ENCODE assay signal across 9 mouse cellular contexts in the genomic region with DNA sequence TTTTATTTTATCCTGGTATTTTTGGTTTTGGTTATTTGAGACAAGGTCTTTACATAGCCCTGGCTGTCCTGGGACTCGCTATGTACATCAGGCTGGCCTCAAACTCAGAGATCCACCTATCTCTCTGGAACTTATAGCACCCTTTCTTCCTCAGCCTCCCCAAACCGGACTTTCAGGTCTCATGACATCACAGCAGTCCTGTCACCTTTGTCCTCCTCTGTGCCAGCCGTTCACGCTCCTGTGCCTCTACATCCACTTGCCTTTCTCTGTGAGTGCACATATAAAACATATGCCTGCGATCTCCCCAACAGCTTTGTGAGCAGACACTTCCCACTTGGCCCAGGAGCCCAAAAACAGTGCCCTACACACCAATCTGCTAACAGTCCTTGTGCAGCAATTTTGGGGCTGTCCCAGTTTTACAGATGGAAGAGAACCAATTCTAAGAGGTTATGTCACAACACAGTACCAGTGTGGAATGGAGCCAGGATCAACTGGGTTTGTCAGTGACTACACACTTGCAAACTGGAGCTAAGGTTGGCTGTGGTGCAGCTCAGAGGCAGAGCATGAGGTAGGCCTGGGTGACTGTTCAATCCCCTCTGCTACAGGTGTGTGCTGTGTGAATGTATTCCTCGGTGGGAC. TPM values are rescaled to one million over a fixed set of nuclear protein-coding genes. Genes with fewer than 3 reads are reported as not detected.
DNase-seq lines count a peak whose midpoint lies in the region; ATAC-seq and TF ChIP-seq lines count a peak whose summit lies in the region.
"Had no signal": no experiment of that assay in that cellular context is flagged by ENCODE, and none has a peak within 500 bp of the region (broad histone marks: within the 10 kb centered on the region; RNA-seq: fewer than 3 reads in every experiment).

No protein-coding gene starts in this region.

- H3K4me2 ChIP-seq in intestine, embryonic 15.5 days (replicated peaks) = peak overlapping the region; percentile 43

- no peaks in the 10 kb centered on the region for H3K36me3 ChIP-seq in intestine, embryonic 15.5 days

- DNase-seq in layer of hippocampus, adult 2 months (ENCODE audit: low spot score in 2 of 2) = peak; percentile 50 to 60
- no peak for DNase-seq in layer of hippocampus, postnatal 14 days (ENCODE audit: low spot score in 2 of 2)
- DNase-seq in lung, postnatal 10 days = peak; percentile 70
- DNase-seq in spleen, adult 12 weeks (ENCODE audit: low spot score) = no peak
- DNase-seq in ovary, postnatal 10 days (ENCODE audit: low spot score) = no peak
- no peak for DNase-seq in gastrocnemius, postnatal 25 days

- 0 out of 2 replicates have a peak overlapping the region, but pooled peaks have one; percentile 3 for H3K9ac ChIP-seq in intestine, embryonic 15.5 days

- no peaks in the 10 kb centered on the region for H3K9me3 ChIP-seq in intestine, embryonic 15.5 days

- no peaks in the 10 kb centered on the region for H3K27me3 ChIP-seq in intestine, embryonic 15.5 days (replicated peaks)

- 49% methylated on average over 6 of the region's 6 CpGs for WGBS in intestine, embryonic 15.5 days

- peak overlapping the region; percentile 62 for H3K27ac ChIP-seq in layer of hippocampus, adult 2 months
- peak overlapping the region; percentile 9; the same call in 1 of the 2 replicates for H3K27ac ChIP-seq in cortical plate, adult 2 months (ENCODE audit: insufficient read depth, low read length)
- H3K27ac ChIP-seq in intestine, embryonic 15.5 days = peak overlapping the region; percentile 90

- no peak overlapping the region for H3K4me3 ChIP-seq in layer of hippocampus, adult 2 months
- no peak overlapping the region for H3K4me3 ChIP-seq in cortical plate, adult 2 months (ENCODE audit: insufficient read depth, low read length)
- no peak overlapping the region for H3K4me3 ChIP-seq in intestine, embryonic 15.5 days (replicated peaks)

- TF ChIP-seq CTCF in layer of hippocampus, adult 2 months (conservative IDR thresholded peaks at IDR 0.05) = no peak
- TF ChIP-seq CTCF in cortical plate, adult 2 months (IDR thresholded peaks at IDR 0.05; ENCODE audit: extremely low read depth, insufficient read depth, low read length) = no peak

- TF ChIP-seq POLR2A in cortical plate, adult 2 months (IDR thresholded peaks at IDR 0.05; ENCODE audit: extremely low read depth, insufficient read depth, low read length) = no peak

- H3K4me1 ChIP-seq in cortical plate, adult 2 months (ENCODE audit: control insufficient read depth, insufficient read depth, low read length) = peaks cover 17% of the 10 kb centered on the region
- H3K4me1 ChIP-seq in intestine, embryonic 15.5 days (replicated peaks) = peaks cover 60% of the 10 kb centered on the region

- peak; percentile 55 for ATAC-seq in intestine, embryonic 15.5 days

RNA-seq across cellular contexts. Expression of gene Szrd1, which starts 8.8 kb away (rescaled TPM):
- 10 to 100 TPM; 49.7 to 54.3 TPM for total RNA-seq in layer of hippocampus, adult 2 months (2021)
- total RNA-seq in layer of hippocampus, postnatal 14 days (2021) = 10 to 100 TPM; 49.8 to 63.7 TPM
- 18.0 and 19.4 TPM in 2 replicates for polyA plus RNA-seq in cortical plate, adult 2 months (2012; rRNA removed)
- 42.7 and 44.3 TPM in 2 replicates for polyA plus RNA-seq in intestine, embryonic 15.5 days (2015; fragmentation: Nextera tagmentation; extraction: Ambion mirVana)
- total RNA-seq in gastrocnemius, postnatal 25 days (2021) = 100 to 1,000 TPM; 131 to 162 TPM

RNA-seq across cellular contexts. Expression of gene Fbxo42, which starts 16.9 kb away (rescaled TPM):
- 10 to 100 TPM; 21.2 to 22.8 TPM for total RNA-seq in layer of hippocampus, adult 2 months (2021)
- 10 to 100 TPM; 22.6 to 24.9 TPM for total RNA-seq in layer of hippocampus, postnatal 14 days (2021)
- 20.7 and 22.6 TPM in 2 replicates for polyA plus RNA-seq in cortical plate, adult 2 months (2012; rRNA removed)
- 17.4 and 18.7 TPM in 2 replicates for polyA plus RNA-seq in intestine, embryonic 15.5 days (2015; fragmentation: Nextera tagmentation; extraction: Ambion mirVana)
- total RNA-seq in gastrocnemius, postnatal 25 days (2021) = 1 to 10 TPM; 7.3 to 9.6 TPM

RNA-seq across cellular contexts. Expression of gene Spata21, which starts 42.7 kb away (rescaled TPM):
- not detected for total RNA-seq in layer of hippocampus, adult 2 months (2021)
- total RNA-seq in layer of hippocampus, postnatal 14 days (2021) = under 1 TPM; 0.24 to 0.37 TPM
- 0.53 and 0.71 TPM in 2 replicates for polyA plus RNA-seq in cortical plate, adult 2 months (2012; rRNA removed)
- not detected in 2 replicates for polyA plus RNA-seq in intestine, embryonic 15.5 days (2015; fragmentation: Nextera tagmentation; extraction: Ambion mirVana)
- total RNA-seq in gastrocnemius, postnatal 25 days (2021) = not detected
- polyA plus RNA-seq: large intestine, adult 2 months had no signal

RNA-seq across cellular contexts. Expression of gene Necap2, which starts 52.7 kb away (rescaled TPM):
- total RNA-seq in layer of hippocampus, adult 2 months (2021) = 10 to 100 TPM; 41.6 to 42.2 TPM
- 10 to 100 TPM; 40.9 to 52.0 TPM for total RNA-seq in layer of hippocampus, postnatal 14 days (2021)
- 58.6 and 62.3 TPM in 2 replicates for polyA plus RNA-seq in cortical plate, adult 2 months (2012; rRNA removed)
- polyA plus RNA-seq in intestine, embryonic 15.5 days (2015; fragmentation: Nextera tagmentation; extraction: Ambion mirVana) = 66.6 and 70.2 TPM in 2 replicates
- total RNA-seq in gastrocnemius, postnatal 25 days (2021) = 10 to 100 TPM; 12.6 to 14.5 TPM

Comparison
In these comparisons a context has a peak if more than half of its experiments do, and no peak if none do; other contexts are left out.
1. DNase-seq: peak in layer of hippocampus, adult 2 months (2 of 2) and lung, postnatal 10 days (single experiment); none in layer of hippocampus, postnatal 14 days (0 of 2), spleen, adult 12 weeks (single experiment), ovary, postnatal 10 days (single experiment) and gastrocnemius, postnatal 25 days (single experiment).
2. H3K27ac ChIP-seq: peak in every context shown above with its lines; median percentile 90 in intestine, embryonic 15.5 days; 62 in layer of hippocampus, adult 2 months; 9 in cortical plate, adult 2 months.